Mouse (Mus musculus): ENCODE results near the gene Myo1g. TPM values are rescaled to one million over a fixed set of nuclear protein-coding genes. Genes with fewer than 3 reads are reported as not detected.
A peak's percentile ranks its signal among the peaks of the same experiment; 100 is the strongest.
"Not testable (repeated sequence)": the region's sequence is repeated elsewhere in the genome, so short reads cannot be mapped to it uniquely, and the experiment has no call there.

Gene Myo1g
- total RNA-seq, 2 experiments from 2014 or later = 0.36 to 0.56 TPM

- DNase-seq = no peak
- no peak for TF ChIP-seq CTCF (IDR thresholded peaks at IDR 0.05)
- Histone ChIP-seq H3K4me3 (peak overlapping the region; percentile 92), H3K27ac (peak overlapping the region; percentile 97)
- intact Hi-C loops (cut with DNase I) = loop anchor here (5.0 kb wide), 1 partner anchor 79 kb away; the partner anchor contains the start of gene Tbrg4
These were observed 27.0 kb upstream of the Myo1g start for GRCm38 (mm10) chr11:6547696-6548325.

GRCm38 (mm10) chr11:6547037-6547680 lies 26.4 kb upstream of the Myo1g start:
- peak overlapping the region; percentile 97 for H3K27ac ChIP-seq
- peak; percentile 83 for DNase-seq
- peak overlapping the region; percentile 92 for H3K4me3 ChIP-seq
- intact Hi-C loops (cut with DNase I) = loop anchor here (5.0 kb wide), 1 partner anchor 80 kb away; the partner anchor contains the start of gene Tbrg4
- no peak for TF ChIP-seq CTCF (IDR thresholded peaks at IDR 0.05)

GRCm38 (mm10) chr11:6546205-6547013 lies 25.6 kb upstream of the Myo1g start, which contains the start of gene Ccm2:
Gene Ccm2 (plus strand): TSS chr11:6546887.
- Histone ChIP-seq H3K27ac (peak within 1 kb of the TSS; percentile 97), H3K4me3 (peak within 1 kb of the TSS; percentile 92)
- peak; percentile 99 for DNase-seq
- intact Hi-C loops (cut with DNase I) = loop anchor here (5.0 kb wide), 1 partner anchor 81 kb away; the partner anchor contains the start of gene Tbrg4
- TF ChIP-seq CTCF (IDR thresholded peaks at IDR 0.05) = no peak

- intact Hi-C loops (cut with DNase I) = loop anchor here (5.0 kb wide), 1 partner anchor 81 kb away; the partner anchor contains the start of gene Tbrg4
- Histone ChIP-seq H3K4me3 (peak overlapping the region; percentile 92), H3K27ac (peak overlapping the region; percentile 97)
- DNase-seq = no peak
- no peak for TF ChIP-seq CTCF (IDR thresholded peaks at IDR 0.05)
These were observed 25.1 kb upstream of the Myo1g start for GRCm38 (mm10) chr11:6545857-6546192.

- H3K4me3 ChIP-seq = no peak overlapping the region
- TF ChIP-seq CTCF (IDR thresholded peaks at IDR 0.05) = no peak
- peak overlapping the region; percentile 97 for H3K27ac ChIP-seq
- intact Hi-C loops (cut with DNase I) = loop anchor here (5.0 kb wide), 1 partner anchor 82 kb away; the partner anchor contains the start of gene Tbrg4
- DNase-seq = no peak
These were observed 24.6 kb upstream of the Myo1g start for GRCm38 (mm10) chr11:6545186-6545856.

- no peak for DNase-seq
- no peak for TF ChIP-seq CTCF (IDR thresholded peaks at IDR 0.05)
- intact Hi-C loops (cut with DNase I) = loop anchor here (5.0 kb wide), 1 partner anchor 83 kb away; the partner anchor contains the start of gene Tbrg4
- H3K4me3 ChIP-seq = no peak overlapping the region
- no peak overlapping the region for H3K27ac ChIP-seq
These were observed 23.9 kb upstream of the Myo1g start for GRCm38 (mm10) chr11:6544683-6545082.

- intact Hi-C loops (cut with DNase I) = no loop called here
- no peak overlapping the region for H3K27ac ChIP-seq
- no peak for TF ChIP-seq CTCF (IDR thresholded peaks at IDR 0.05)
- no peak overlapping the region for H3K4me3 ChIP-seq
- no peak for DNase-seq
These were observed 10.0 kb upstream of the Myo1g start for GRCm38 (mm10) chr11:6530746-6531145.

GRCm38 (mm10) chr11:6529961-6530360 lies 9.2 kb upstream of the Myo1g start:
- H3K4me3 ChIP-seq = no peak overlapping the region
- TF ChIP-seq CTCF (IDR thresholded peaks at IDR 0.05) = no peak
- H3K27ac ChIP-seq = no peak overlapping the region
- intact Hi-C loops (cut with DNase I) = loop anchor here (2.0 to 5.0 kb wide), 2 partner anchors 53 to 95 kb away; partner anchors contain the start of gene Purb
- no peak for DNase-seq

- intact Hi-C loops (cut with DNase I) = loop anchor here (2.0 to 5.0 kb wide), 2 partner anchors 51 to 96 kb away; partner anchors contain the start of gene Purb
- H3K27ac ChIP-seq = peak overlapping the region; percentile 97
- peak; percentile 98 for DNase-seq
- peak overlapping the region; percentile 80 for H3K4me3 ChIP-seq
- peak; percentile 91 for TF ChIP-seq CTCF (IDR thresholded peaks at IDR 0.05)
These were observed 7.6 kb upstream of the Myo1g start for GRCm38 (mm10) chr11:6528186-6529006.

- intact Hi-C loops (cut with DNase I) = loop anchor here (2.0 to 5.0 kb wide), 2 partner anchors 50 to 97 kb away; partner anchors contain the start of gene Purb
- no peak for DNase-seq
- TF ChIP-seq CTCF (IDR thresholded peaks at IDR 0.05) = no peak
- Histone ChIP-seq H3K27ac (peak overlapping the region; percentile 97), H3K4me3 (peak overlapping the region; percentile 80)
These were observed 6.8 kb upstream of the Myo1g start for GRCm38 (mm10) chr11:6527256-6528185.

- not testable (repeated sequence) for DNase-seq, H3K27ac ChIP-seq
- H3K4me3 ChIP-seq = peak overlapping the region; percentile 80; the same call in 1 of the 2 replicates
- intact Hi-C loops (cut with DNase I) = loop anchor here (5.0 kb wide), 1 partner anchor 49 kb away; the partner anchor contains the start of gene Purb
These were observed 5.9 kb upstream of the Myo1g start for GRCm38 (mm10) chr11:6526526-6527255.
